Mouse (Mus musculus): ENCODE measurements around the gene Epha6. TPM values are rescaled to one million over a fixed set of nuclear protein-coding genes. Genes with fewer than 3 reads are reported as not detected.
A peak's percentile ranks its signal among the peaks of the same experiment; 100 is the strongest.

Epha6 gene
- polyA plus RNA-seq, 1 experiment from 2014 or later, result 0.19 TPM

GRCm38 (mm10) chr16:60257044-60257443 is 348.3 kb downstream of the Epha6 start:
- H3K4me1 ChIP-seq (replicated peaks), result no peaks in the 10 kb centered on the region
- H3K36me3 ChIP-seq, result no peaks in the 10 kb centered on the region
- no peaks in the 10 kb centered on the region for H3K9me3 ChIP-seq
- H3K4me3 ChIP-seq (replicated peaks), result no peak overlapping the region
- no peak overlapping the region for H3K27ac ChIP-seq
- no peak overlapping the region for H3K9ac ChIP-seq
- no peaks in the 10 kb centered on the region for H3K27me3 ChIP-seq (replicated peaks)
- WGBS, result 76% methylated on average over 4 of the region's 4 CpGs
- no peak for ATAC-seq
- H3K4me2 ChIP-seq (replicated peaks), result no peak overlapping the region

GRCm38 (mm10) chr16:60239356-60240190 is 365.8 kb downstream of the Epha6 start:
- 85% methylated on average over 2 of the region's 2 CpGs for WGBS

GRCm38 (mm10) chr16:60233985-60234766 is 371.2 kb downstream of the Epha6 start:
- H3K9me3 ChIP-seq, result no peaks in the 10 kb centered on the region
- H3K36me3 ChIP-seq, result no peaks in the 10 kb centered on the region
- 87% methylated on average over 5 of the region's 5 CpGs for WGBS
- H3K4me2 ChIP-seq (replicated peaks), result no peak overlapping the region
- H3K27me3 ChIP-seq (replicated peaks), result no peaks in the 10 kb centered on the region
- H3K4me1 ChIP-seq (replicated peaks), result no peaks in the 10 kb centered on the region
- ATAC-seq, result no peak
- H3K9ac ChIP-seq, result no peak overlapping the region
- no peak overlapping the region for H3K27ac ChIP-seq
- H3K4me3 ChIP-seq (replicated peaks), result no peak overlapping the region

More at GRCm38 (mm10) chr16:60239356-60240190, 365.8 kb downstream of the Epha6 start:
- Histone ChIP-seq H3K27ac (no peak overlapping the region), H3K4me2 (replicated peaks) (no peak overlapping the region), H3K36me3 (no peaks in the 10 kb centered on the region), H3K9me3 (no peaks in the 10 kb centered on the region), H3K27me3 (replicated peaks) (no peaks in the 10 kb centered on the region), H3K9ac (no peak overlapping the region), H3K4me3 (replicated peaks) (no peak overlapping the region), H3K4me1 (replicated peaks) (no peaks in the 10 kb centered on the region)
- no peak for ATAC-seq

GRCm38 (mm10) chr16:60232982-60233381 is 372.3 kb downstream of the Epha6 start:
- H3K4me3 ChIP-seq (replicated peaks), result no peak overlapping the region
- H3K4me1 ChIP-seq (replicated peaks), result no peaks in the 10 kb centered on the region
- no peaks in the 10 kb centered on the region for H3K36me3 ChIP-seq
- WGBS, result 72% methylated on average over 2 of the region's 2 CpGs
- no peak overlapping the region for H3K27ac ChIP-seq
- H3K27me3 ChIP-seq (replicated peaks), result no peaks in the 10 kb centered on the region
- H3K9ac ChIP-seq, result no peak overlapping the region
- no peak overlapping the region for H3K4me2 ChIP-seq (replicated peaks)
- H3K9me3 ChIP-seq, result no peaks in the 10 kb centered on the region
- peak; percentile 41; the same call in 1 of the 2 replicates for ATAC-seq

- Histone ChIP-seq H3K4me2 (replicated peaks) (no peak overlapping the region), H3K27ac (no peak overlapping the region), H3K9ac (no peak overlapping the region), H3K4me1 (replicated peaks) (no peaks in the 10 kb centered on the region), H3K9me3 (no peaks in the 10 kb centered on the region), H3K4me3 (replicated peaks) (no peak overlapping the region), H3K27me3 (replicated peaks) (no peaks in the 10 kb centered on the region), H3K36me3 (no peaks in the 10 kb centered on the region)
- ATAC-seq, result no peak
Observed at GRCm38 (mm10) chr16:60209151-60209550, 396.2 kb downstream of the Epha6 start.

- H3K4me2 ChIP-seq (replicated peaks), result no peak overlapping the region
- no peaks in the 10 kb centered on the region for H3K27me3 ChIP-seq (replicated peaks)
- H3K36me3 ChIP-seq, result no peaks in the 10 kb centered on the region
- H3K9me3 ChIP-seq, result no peaks in the 10 kb centered on the region
- H3K27ac ChIP-seq, result no peak overlapping the region
- no peak overlapping the region for H3K9ac ChIP-seq
- H3K4me1 ChIP-seq (replicated peaks), result no peaks in the 10 kb centered on the region
- 33% methylated on average over 3 of the region's 3 CpGs for WGBS
- ATAC-seq, result no peak
- H3K4me3 ChIP-seq (replicated peaks), result no peak overlapping the region
Observed at GRCm38 (mm10) chr16:60175580-60175979, 429.8 kb downstream of the Epha6 start.

GRCm38 (mm10) chr16:60152439-60152838 is 452.9 kb downstream of the Epha6 start:
- no peak overlapping the region for H3K9ac ChIP-seq
- no peaks in the 10 kb centered on the region for H3K27me3 ChIP-seq (replicated peaks)
- no peaks in the 10 kb centered on the region for H3K9me3 ChIP-seq
- no peak overlapping the region for H3K27ac ChIP-seq
- no peak overlapping the region for H3K4me2 ChIP-seq (replicated peaks)
- WGBS, result 72% methylated on average over 2 of the region's 2 CpGs
- ATAC-seq, result no peak
- H3K36me3 ChIP-seq, result no peaks in the 10 kb centered on the region
- no peaks in the 10 kb centered on the region for H3K4me1 ChIP-seq (replicated peaks)
- H3K4me3 ChIP-seq (replicated peaks), result no peak overlapping the region

GRCm38 (mm10) chr16:60144370-60144769 is 461.0 kb downstream of the Epha6 start:
- no peak overlapping the region for H3K9ac ChIP-seq
- no peak overlapping the region for H3K4me2 ChIP-seq (replicated peaks)
- 58% methylated on average over 3 of the region's 3 CpGs for WGBS
- H3K4me3 ChIP-seq (replicated peaks), result no peak overlapping the region
- H3K36me3 ChIP-seq, result no peaks in the 10 kb centered on the region
- H3K27ac ChIP-seq, result no peak overlapping the region
- H3K27me3 ChIP-seq (replicated peaks), result no peaks in the 10 kb centered on the region
- no peak for ATAC-seq
- no peaks in the 10 kb centered on the region for H3K4me1 ChIP-seq (replicated peaks)
- no peaks in the 10 kb centered on the region for H3K9me3 ChIP-seq

- ATAC-seq, result no peak
- Histone ChIP-seq H3K27ac (no peak overlapping the region), H3K4me3 (replicated peaks) (no peak overlapping the region), H3K9me3 (no peaks in the 10 kb centered on the region), H3K36me3 (no peaks in the 10 kb centered on the region), H3K9ac (no peak overlapping the region), H3K4me2 (replicated peaks) (no peak overlapping the region), H3K4me1 (replicated peaks) (no peaks in the 10 kb centered on the region), H3K27me3 (replicated peaks) (no peaks in the 10 kb centered on the region)
- 88% methylated on average over 3 of the region's 3 CpGs for WGBS
Observed at GRCm38 (mm10) chr16:60121435-60121834, 483.9 kb downstream of the Epha6 start.

GRCm38 (mm10) chr16:60102210-60102609 is 503.1 kb downstream of the Epha6 start:
- H3K4me1 ChIP-seq (replicated peaks), result no peaks in the 10 kb centered on the region
- no peak overlapping the region for H3K4me2 ChIP-seq (replicated peaks)
- no peaks in the 10 kb centered on the region for H3K9me3 ChIP-seq
- WGBS, result 88% methylated on average over 3 of the region's 3 CpGs
- no peak overlapping the region for H3K9ac ChIP-seq
- H3K4me3 ChIP-seq (replicated peaks), result no peak overlapping the region
- H3K27me3 ChIP-seq (replicated peaks), result no peaks in the 10 kb centered on the region
- ATAC-seq, result no peak
- no peak overlapping the region for H3K27ac ChIP-seq
- H3K36me3 ChIP-seq, result no peaks in the 10 kb centered on the region

- no peak for ATAC-seq
- Histone ChIP-seq H3K4me3 (replicated peaks) (no peak overlapping the region), H3K9me3 (no peaks in the 10 kb centered on the region), H3K36me3 (no peaks in the 10 kb centered on the region), H3K27ac (no peak overlapping the region), H3K4me1 (replicated peaks) (no peaks in the 10 kb centered on the region), H3K9ac (no peak overlapping the region), H3K4me2 (replicated peaks) (no peak overlapping the region), H3K27me3 (replicated peaks) (no peaks in the 10 kb centered on the region)
- WGBS, result 81% methylated on average over 1 of the region's 1 CpGs
Observed at GRCm38 (mm10) chr16:60095333-60095732, 510.0 kb downstream of the Epha6 start.

- Histone ChIP-seq H3K27me3 (replicated peaks) (no peaks in the 10 kb centered on the region), H3K4me3 (replicated peaks) (no peak overlapping the region), H3K9me3 (no peaks in the 10 kb centered on the region), H3K27ac (no peak overlapping the region), H3K4me1 (replicated peaks) (no peaks in the 10 kb centered on the region), H3K4me2 (replicated peaks) (no peak overlapping the region), H3K9ac (no peak overlapping the region), H3K36me3 (no peaks in the 10 kb centered on the region)
- no peak for ATAC-seq
- 89% methylated on average over 3 of the region's 3 CpGs for WGBS
Observed at GRCm38 (mm10) chr16:60086976-60087375, 518.4 kb downstream of the Epha6 start.

Data from intestine, embryonic 15.5 days (tissue).